Mouse (Mus musculus): ENCODE results near the gene Lgi4. TPM values are rescaled to one million over a fixed set of nuclear protein-coding genes. Genes with fewer than 3 reads are reported as not detected.

The Lgi4 gene
- total and polyA plus RNA-seq, 3 experiments = 0.05 TPM; not detected in 2

DNA sequence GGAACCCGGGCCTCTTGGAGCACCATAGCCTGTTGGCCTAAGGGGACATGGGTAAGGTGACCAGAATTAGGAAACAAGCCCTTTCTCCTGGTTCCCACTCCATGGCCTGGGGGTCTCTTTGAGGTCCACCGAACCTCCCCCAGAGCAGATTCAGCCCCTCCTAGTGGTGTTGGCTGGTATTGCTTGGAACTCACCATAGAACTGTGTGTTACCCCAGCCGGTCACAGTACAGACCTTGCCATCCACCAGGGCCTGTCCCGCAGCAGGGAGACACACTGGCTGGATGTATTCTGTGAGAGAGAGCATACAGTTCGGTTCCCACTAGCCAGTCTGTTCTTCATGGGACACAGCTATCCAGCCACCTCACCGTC is 40.5 kb downstream of the Lgi4 start:
- H3K4me3 ChIP-seq (ENCODE audit: low read depth, low read length) = no peak overlapping the region
- DNase-seq (ENCODE audit: low spot score) (no peak), ATAC-seq (ENCODE audit: extremely low read depth, insufficient number of reproducible peaks, low FRiP score, poor library complexity, severe bottlenecking) (no peak)
- no peaks in the 10 kb centered on the region for H3K4me1 ChIP-seq (ENCODE audit: insufficient read depth, low read depth, low read length)
- H3K9me3 ChIP-seq (replicated peaks) = peaks cover 33% of the 10 kb centered on the region
- TF ChIP-seq TAL1 (conservative IDR thresholded peaks at IDR 0.05; ENCODE audit: low read depth, low read length) (no peak), POLR2AphosphoS5 (IDR thresholded peaks at IDR 0.05; ENCODE audit: insufficient replicate concordance, low read depth, low read length) (no peak), GATA2 (IDR thresholded peaks at IDR 0.05; ENCODE audit: borderline replicate concordance, low read depth, low read length) (no peak), CTCF (IDR thresholded peaks at IDR 0.05; ENCODE audit: low read depth, low read length) (0 out of 2 replicates have a peak, but pooled peaks have one; percentile 7), GATA1 (IDR thresholded peaks at IDR 0.05; ENCODE audit: borderline replicate concordance, low read length) (no peak)
- no peaks in the 10 kb centered on the region for H3K36me3 ChIP-seq (replicated peaks)
- peaks cover 4% of the 10 kb centered on the region; the same call in 1 of the 2 replicates for H3K27me3 ChIP-seq (ENCODE audit: insufficient read depth, low read length)

DNA sequence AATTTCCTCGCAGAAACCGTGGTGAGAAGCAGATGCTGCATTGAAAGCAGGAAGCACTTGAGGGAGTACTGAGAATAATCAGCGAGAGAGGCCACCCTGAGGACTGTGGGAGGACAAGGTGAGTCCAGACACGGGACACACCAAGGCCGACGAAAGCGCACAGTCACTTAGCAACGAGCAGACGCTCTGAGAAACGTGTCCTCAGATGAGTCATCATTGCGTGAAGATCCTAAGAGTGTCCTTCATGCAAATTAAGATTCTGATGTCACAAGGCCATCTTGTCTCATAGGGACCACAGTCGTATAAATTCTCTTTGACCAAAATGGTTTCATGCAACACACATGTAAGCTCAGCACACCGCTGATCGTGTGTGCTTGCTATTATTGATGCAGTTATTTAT is 41.6 kb downstream of the Lgi4 start:
- Histone ChIP-seq H3K36me3 (replicated peaks) (no peaks in the 10 kb centered on the region), H3K27me3 (ENCODE audit: insufficient read depth, low read length) (peaks cover 4% of the 10 kb centered on the region; the same call in 1 of the 2 replicates), H3K9me3 (replicated peaks) (peaks cover 36% of the 10 kb centered on the region), H3K4me1 (ENCODE audit: insufficient read depth, low read depth, low read length) (no peaks in the 10 kb centered on the region), H3K4me3 (ENCODE audit: low read depth, low read length) (no peak overlapping the region)
- no peak for DNase-seq (ENCODE audit: low spot score)
- no peak for ATAC-seq (ENCODE audit: extremely low read depth, insufficient number of reproducible peaks, low FRiP score, poor library complexity, severe bottlenecking)
- TF ChIP-seq POLR2AphosphoS5 (IDR thresholded peaks at IDR 0.05; ENCODE audit: insufficient replicate concordance, low read depth, low read length) (no peak), TAL1 (conservative IDR thresholded peaks at IDR 0.05; ENCODE audit: low read depth, low read length) (no peak), GATA2 (IDR thresholded peaks at IDR 0.05; ENCODE audit: borderline replicate concordance, low read depth, low read length) (no peak), GATA1 (IDR thresholded peaks at IDR 0.05; ENCODE audit: borderline replicate concordance, low read length) (no peak), CTCF (IDR thresholded peaks at IDR 0.05; ENCODE audit: low read depth, low read length) (no peak)

DNA sequence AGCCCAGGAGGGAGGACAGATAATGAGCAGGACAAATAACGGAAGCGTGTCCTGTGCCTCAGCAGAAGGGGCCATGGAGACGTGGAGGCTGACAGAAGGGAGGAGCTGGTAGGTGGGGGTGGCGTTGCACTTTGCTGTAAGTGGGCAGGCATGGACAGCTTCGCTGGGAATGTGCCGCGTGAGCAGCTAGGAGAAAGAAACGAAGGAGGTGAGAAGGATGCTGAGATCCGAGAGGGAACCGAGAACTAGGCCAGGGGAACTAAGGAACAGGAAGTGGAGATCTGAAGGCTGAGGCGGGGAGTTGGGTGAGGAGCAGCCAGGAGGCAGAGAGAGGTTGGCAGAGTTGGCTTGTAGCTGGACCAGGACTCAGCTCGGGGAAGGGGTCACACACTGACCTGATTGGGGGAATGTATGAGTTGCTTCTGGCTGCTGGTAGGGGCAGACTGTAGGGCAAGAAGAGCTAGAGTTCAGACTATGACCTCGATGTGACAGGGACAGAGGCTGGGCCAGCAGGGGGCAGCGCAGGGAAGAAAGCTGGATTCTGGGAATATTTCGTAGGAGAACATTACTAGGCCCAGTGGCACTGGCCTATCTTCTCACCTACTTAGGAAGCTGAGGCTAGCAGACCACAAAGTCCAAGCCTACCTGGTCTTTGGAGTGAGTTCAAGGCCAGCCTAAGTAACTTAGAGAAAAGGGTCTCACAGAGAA is 46.1 kb downstream of the Lgi4 start:
- Histone ChIP-seq H3K4me3 (ENCODE audit: low read depth, low read length) (no peak overlapping the region), H3K4me1 (ENCODE audit: insufficient read depth, low read depth, low read length) (no peaks in the 10 kb centered on the region), H3K27me3 (ENCODE audit: insufficient read depth, low read length) (peaks cover 4% of the 10 kb centered on the region; the same call in 1 of the 2 replicates), H3K36me3 (replicated peaks) (no peaks in the 10 kb centered on the region), H3K9me3 (replicated peaks) (peaks cover 39% of the 10 kb centered on the region)
- ATAC-seq (ENCODE audit: extremely low read depth, insufficient number of reproducible peaks, low FRiP score, poor library complexity, severe bottlenecking) = no peak
- DNase-seq (ENCODE audit: low spot score) = no peak
- TF ChIP-seq GATA2 (IDR thresholded peaks at IDR 0.05; ENCODE audit: borderline replicate concordance, low read depth, low read length) (no peak), CTCF (IDR thresholded peaks at IDR 0.05; ENCODE audit: low read depth, low read length) (no peak), TAL1 (conservative IDR thresholded peaks at IDR 0.05; ENCODE audit: low read depth, low read length) (no peak), POLR2AphosphoS5 (IDR thresholded peaks at IDR 0.05; ENCODE audit: insufficient replicate concordance, low read depth, low read length) (no peak), GATA1 (IDR thresholded peaks at IDR 0.05; ENCODE audit: borderline replicate concordance, low read length) (no peak)

DNA sequence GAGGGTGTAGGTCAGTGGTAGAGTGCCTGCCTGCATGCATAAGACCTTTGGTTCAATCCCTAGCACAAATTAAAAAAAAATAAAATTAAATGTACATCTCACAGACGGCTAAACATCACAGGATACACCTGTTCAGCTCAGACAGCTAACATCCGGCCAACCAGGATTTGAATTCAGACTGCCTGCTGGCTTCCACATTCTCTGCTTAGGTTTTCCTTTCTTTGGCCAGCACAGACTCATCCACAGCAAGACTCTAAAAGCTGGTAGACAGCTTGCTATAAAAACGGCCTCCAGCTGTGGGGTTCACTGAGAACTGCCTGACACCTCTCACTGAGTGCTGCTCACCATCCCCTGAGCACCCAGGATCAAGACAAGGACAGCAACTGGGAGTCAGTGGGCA is 47.0 kb downstream of the Lgi4 start:
- Histone ChIP-seq H3K36me3 (replicated peaks) (no peaks in the 10 kb centered on the region), H3K4me1 (ENCODE audit: insufficient read depth, low read depth, low read length) (no peaks in the 10 kb centered on the region)
- ATAC-seq (ENCODE audit: extremely low read depth, insufficient number of reproducible peaks, low FRiP score, poor library complexity, severe bottlenecking) = no peak

DNA sequence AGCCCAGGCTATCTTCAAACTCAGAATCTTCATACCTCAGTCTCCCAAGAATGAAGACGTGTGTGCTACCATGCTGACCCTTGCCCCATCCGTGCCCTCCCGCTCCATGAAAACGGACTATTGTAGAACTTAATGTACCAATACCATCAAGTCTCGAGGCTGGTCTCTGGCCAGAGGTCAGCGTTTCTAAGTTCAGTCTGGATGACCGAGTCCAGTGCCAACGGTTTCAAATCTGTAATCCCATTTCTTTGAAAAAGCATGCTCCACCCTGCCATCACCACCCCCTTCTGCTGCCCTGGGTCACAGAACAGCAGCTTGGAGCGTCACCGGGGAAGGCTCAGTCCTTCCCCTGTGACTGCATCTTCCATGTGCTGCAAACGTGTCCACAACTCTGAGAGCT is 48.6 kb downstream of the Lgi4 start:
- Histone ChIP-seq H3K4me3 (ENCODE audit: low read depth, low read length) (no peak overlapping the region), H3K4me1 (ENCODE audit: insufficient read depth, low read depth, low read length) (no peaks in the 10 kb centered on the region), H3K27me3 (ENCODE audit: insufficient read depth, low read length) (peaks cover 2% of the 10 kb centered on the region; the same call in 1 of the 2 replicates), H3K9me3 (replicated peaks) (peaks cover 37% of the 10 kb centered on the region), H3K36me3 (replicated peaks) (no peaks in the 10 kb centered on the region)
- no peak for DNase-seq (ENCODE audit: low spot score)
- TF ChIP-seq CTCF (IDR thresholded peaks at IDR 0.05; ENCODE audit: low read depth, low read length) (no peak), GATA1 (IDR thresholded peaks at IDR 0.05; ENCODE audit: borderline replicate concordance, low read length) (no peak), TAL1 (conservative IDR thresholded peaks at IDR 0.05; ENCODE audit: low read depth, low read length) (no peak), POLR2AphosphoS5 (IDR thresholded peaks at IDR 0.05; ENCODE audit: insufficient replicate concordance, low read depth, low read length) (no peak), GATA2 (IDR thresholded peaks at IDR 0.05; ENCODE audit: borderline replicate concordance, low read depth, low read length) (no peak)
- ATAC-seq (ENCODE audit: extremely low read depth, insufficient number of reproducible peaks, low FRiP score, poor library complexity, severe bottlenecking) = no peak

More for the DNA sequence above, 47.0 kb downstream of the Lgi4 start:
- peaks cover 46% of the 10 kb centered on the region for H3K9me3 ChIP-seq (replicated peaks)
- TF ChIP-seq GATA2 (IDR thresholded peaks at IDR 0.05; ENCODE audit: borderline replicate concordance, low read depth, low read length) = no peak
- TF ChIP-seq CTCF (IDR thresholded peaks at IDR 0.05; ENCODE audit: low read depth, low read length) = no peak
- TF ChIP-seq GATA1 (IDR thresholded peaks at IDR 0.05; ENCODE audit: borderline replicate concordance, low read length) = no peak
- TF ChIP-seq POLR2AphosphoS5 (IDR thresholded peaks at IDR 0.05; ENCODE audit: insufficient replicate concordance, low read depth, low read length) = no peak
- TF ChIP-seq TAL1 (conservative IDR thresholded peaks at IDR 0.05; ENCODE audit: low read depth, low read length) = no peak
- DNase-seq (ENCODE audit: low spot score) = no peak
- peaks cover 4% of the 10 kb centered on the region; the same call in 1 of the 2 replicates for H3K27me3 ChIP-seq (ENCODE audit: insufficient read depth, low read length)
- H3K4me3 ChIP-seq (ENCODE audit: low read depth, low read length) = no peak overlapping the region

DNA sequence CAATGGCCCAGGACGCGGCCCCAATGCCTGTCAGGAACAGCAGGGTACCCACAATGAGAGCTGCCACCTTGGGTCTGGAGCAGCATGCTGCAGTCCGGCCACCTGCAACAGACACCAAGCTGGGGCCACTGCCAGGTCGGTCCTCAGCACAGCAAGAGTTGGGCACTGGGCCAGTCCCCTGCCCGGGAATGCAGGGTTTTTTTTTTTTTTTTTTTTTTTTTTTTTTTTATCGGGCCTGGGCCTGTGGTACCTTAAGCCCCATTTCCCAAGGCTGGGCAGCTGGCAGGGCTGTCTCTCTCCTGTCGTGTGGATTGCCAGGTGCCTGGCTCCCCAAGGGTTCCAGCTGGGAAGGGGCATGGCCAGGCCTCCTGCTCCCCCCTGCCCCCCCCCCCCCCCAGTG is 49.9 kb downstream of the Lgi4 start:
- no peaks in the 10 kb centered on the region for H3K27me3 ChIP-seq (ENCODE audit: insufficient read depth, low read length)
- H3K36me3 ChIP-seq (replicated peaks) = no peaks in the 10 kb centered on the region
- DNase-seq (ENCODE audit: low spot score) = no peak
- no peak overlapping the region for H3K4me3 ChIP-seq (ENCODE audit: low read depth, low read length)
- peaks cover 38% of the 10 kb centered on the region for H3K9me3 ChIP-seq (replicated peaks)
- no peak for ATAC-seq (ENCODE audit: extremely low read depth, insufficient number of reproducible peaks, low FRiP score, poor library complexity, severe bottlenecking)
- H3K4me1 ChIP-seq (ENCODE audit: insufficient read depth, low read depth, low read length) = no peaks in the 10 kb centered on the region
- TF ChIP-seq CTCF (IDR thresholded peaks at IDR 0.05; ENCODE audit: low read depth, low read length) (no peak), POLR2AphosphoS5 (IDR thresholded peaks at IDR 0.05; ENCODE audit: insufficient replicate concordance, low read depth, low read length) (no peak), TAL1 (conservative IDR thresholded peaks at IDR 0.05; ENCODE audit: low read depth, low read length) (no peak), GATA2 (IDR thresholded peaks at IDR 0.05; ENCODE audit: borderline replicate concordance, low read depth, low read length) (no peak), GATA1 (IDR thresholded peaks at IDR 0.05; ENCODE audit: borderline replicate concordance, low read length) (no peak)
